Mouse (Mus musculus): ENCODE results near the gene Mrps25.

- TF ChIP-seq POLR2A (IDR thresholded peaks at IDR 0.05; ENCODE audit: low read depth, low read length) (no peak), CTCF (IDR thresholded peaks at IDR 0.05; ENCODE audit: borderline replicate concordance, insufficient read depth, low read length) (no peak)
Observed at GRCm38 (mm10) chr6:92132021-92132911, 51.6 kb downstream of the Mrps25 start.
